Mouse (Mus musculus) midbrain, postnatal 0 days (tissue): Measurements from ENCODE around the gene Sptssb. TPM values are rescaled to one million over a fixed set of nuclear protein-coding genes. Genes with fewer than 3 reads are reported as not detected.

Experiments
- ATAC-seq: fragments of 200-750 bp; cut with Nextera tagmentation; 2 replicates; pipeline ENCODE4 v1.8.0; 2017; ENCODE audit warnings: moderate number of reproducible peaks, mild to moderate bottlenecking, moderate TSS enrichment, moderate library complexity; ENCODE audit not compliant: low FRiP score
- DNase-seq: peaks from one replicate; pipeline ENCODE4 v3.0.0-alpha.2; 2015; ENCODE audit warnings: low spot score
- H3K27ac ChIP-seq: fragments of 300-500 bp; sonication (generic); 2 replicates; pipeline ENCODE4 v1.5.1; 2014; ENCODE audit warnings: low read depth, mild to moderate bottlenecking, low read length, mixed read lengths
- H3K27me3 ChIP-seq: fragments of 300-500 bp; sonication (generic); 2 replicates; pipeline ENCODE4 v1.6.1; 2014; ENCODE audit warnings: low read length, control low read depth, mixed read lengths; ENCODE audit not compliant: insufficient read depth
- H3K36me3 ChIP-seq: fragments of 300-500 bp; sonication (generic); 2 replicates; pipeline ENCODE4 v1.6.1; 2014; ENCODE audit warnings: low read length, control low read depth, mixed read lengths; ENCODE audit not compliant: insufficient read depth
- H3K4me1 ChIP-seq: fragments of 300-500 bp; sonication (generic); 2 replicates; pipeline ENCODE4 v1.6.1; 2014; ENCODE audit warnings: mild to moderate bottlenecking, control low read depth, antibody characterized with exemption, low read length, mixed read lengths; ENCODE audit not compliant: insufficient read depth
- H3K4me2 ChIP-seq: fragments of 300-500 bp; sonication (generic); 2 replicates; pipeline ENCODE4 v1.6.1; 2014; ENCODE audit warnings: low read depth, mild to moderate bottlenecking, low read length, mixed read lengths; ENCODE audit not compliant: poor library complexity, severe bottlenecking
- H3K4me3 ChIP-seq: fragments of 300-500 bp; sonication (generic); 2 replicates; pipeline ENCODE4 v1.5.1; 2014; ENCODE audit warnings: low read depth, mild to moderate bottlenecking, low read length, moderate library complexity
- H3K9ac ChIP-seq: fragments of 300-500 bp; sonication (generic); replicated peaks from 2 replicates; pipeline ENCODE4 v1.6.1; 2014; ENCODE audit warnings: mild to moderate bottlenecking, low read length, moderate library complexity, mixed read lengths; ENCODE audit not compliant: poor library complexity, severe bottlenecking
- H3K9me3 ChIP-seq: fragments of 300-500 bp; sonication (generic); 2 replicates; pipeline ENCODE4 v1.6.1; 2016; ENCODE audit warnings: low read length, control low read depth
- CTCF ChIP-seq: IDR thresholded peaks from 2 replicates; pipeline ENCODE4 v1.5.1; 2016; ENCODE audit warnings: antibody characterized with exemption, mild to moderate bottlenecking
- WGBS: fragments of 180-500 bp; shearing (Covaris S2); extraction: QIAGEN DNeasy Blood & Tissue Kit; methylation state at CpG from one replicate; pipeline ENCODE4 v1.1.7; 2014; 5-methylcytosine and 5-hydroxymethylcytosine counted together
- polyA plus RNA-seq: library from polyadenylated mRNA; unstranded; fragments of >200 nt; fragmentation: Nextera tagmentation; extraction: Ambion mirVana; gene quantifications from 2 replicates; pipeline ENCODE4 v1.2.1, GENCODE M21; 2015
- total RNA-seq: library from RNA; depleted of rRNA; stranded (reverse); fragments of >200 nt; gene quantifications from 2 replicates; pipeline ENCODE4 v1.2.3, GENCODE M21; 2014

Sptssb gene
- total and polyA plus RNA-seq, 2 experiments from 2014 or later = 1.3 to 3.2 TPM

DNA sequence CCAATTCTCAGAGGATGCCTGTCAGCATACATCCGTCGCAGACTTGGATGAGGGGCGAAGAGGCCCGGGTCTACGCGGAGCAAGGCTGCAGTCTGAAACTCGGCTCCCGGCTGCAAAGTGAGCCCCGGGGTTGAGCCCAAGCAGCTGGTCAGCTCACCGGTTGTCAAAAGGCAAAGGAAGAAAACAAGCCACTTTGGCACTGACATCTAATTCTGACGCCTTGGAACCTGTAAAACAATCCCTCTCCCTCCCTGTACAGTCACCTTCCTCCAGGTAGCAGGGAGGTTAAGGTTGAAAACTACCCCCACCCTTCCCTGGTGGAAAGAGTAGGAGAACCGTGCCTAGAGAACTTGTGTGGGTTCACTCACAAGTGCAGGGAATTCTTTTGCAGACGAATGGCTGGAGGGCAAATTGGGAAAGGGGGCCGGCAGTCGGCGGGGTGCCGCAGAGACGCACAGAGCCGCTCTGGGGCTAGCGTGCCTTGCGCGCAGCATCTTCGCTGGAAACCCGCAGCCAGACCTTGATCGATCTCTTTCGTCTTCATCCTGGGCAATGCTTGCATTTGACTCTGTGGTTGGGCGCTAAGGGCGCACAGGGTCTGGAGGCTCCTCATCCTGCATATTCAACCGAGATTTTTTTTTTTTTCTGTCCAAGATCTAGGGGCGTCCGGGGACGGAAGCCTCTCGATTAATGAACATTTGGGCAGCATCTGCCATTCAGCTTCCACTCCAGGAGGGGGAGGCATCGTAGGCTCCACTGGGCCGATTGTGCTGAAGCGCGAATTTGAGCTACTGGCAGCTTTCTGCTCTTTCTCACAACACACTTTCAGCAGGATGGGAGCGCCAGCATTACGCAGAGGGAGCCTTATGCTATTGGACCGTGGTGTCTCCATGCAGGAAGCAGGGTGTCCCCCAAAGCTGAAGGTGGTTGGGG, 1.1 kb upstream of the Sptssb start:
- Histone ChIP-seq H3K4me3 (peak overlapping the region; percentile 57), H3K9ac (peak overlapping the region; percentile 48), H3K27ac (peak overlapping the region; percentile 62), H3K27me3 (no peaks in the 10 kb centered on the region), H3K36me3 (no peaks in the 10 kb centered on the region), H3K4me2 (peak overlapping the region; percentile 93), H3K9me3 (no peaks in the 10 kb centered on the region), H3K4me1 (no peaks in the 10 kb centered on the region)
- ATAC-seq (peak; percentile 81), DNase-seq (peak; percentile 84)
- peak; percentile 66 for TF ChIP-seq CTCF
- WGBS = under 1% methylated on average over 40 of the region's 40 CpGs

DNA sequence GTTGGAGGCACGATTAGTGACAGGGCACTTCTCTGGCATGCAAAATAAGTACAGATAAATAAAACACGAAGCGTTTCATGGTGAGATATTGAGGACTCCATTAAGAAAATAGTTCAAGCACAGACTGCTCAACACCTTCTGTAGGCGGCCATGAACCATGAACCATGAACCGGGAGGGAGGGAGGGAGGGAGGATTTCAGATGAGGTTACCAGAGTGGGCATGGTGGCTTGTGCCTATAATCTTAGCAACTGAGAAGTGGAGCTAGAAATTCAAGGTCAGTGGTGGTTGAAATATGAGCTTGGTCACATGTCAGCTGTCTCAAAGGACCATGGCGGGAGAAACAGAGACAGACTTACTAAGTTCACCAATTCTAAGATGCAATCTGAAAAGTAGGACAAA, 20.3 kb downstream of the Sptssb start:
- Histone ChIP-seq H3K27me3 (no peaks in the 10 kb centered on the region), H3K4me2 (no peak overlapping the region), H3K36me3 (no peaks in the 10 kb centered on the region), H3K9me3 (no peaks in the 10 kb centered on the region), H3K9ac (no peak overlapping the region), H3K4me3 (no peak overlapping the region), H3K4me1 (no peaks in the 10 kb centered on the region), H3K27ac (no peak overlapping the region)
- 88% methylated on average over 6 of the region's 6 CpGs for WGBS
- TF ChIP-seq CTCF = no peak
- no peak for ATAC-seq
- no peak for DNase-seq

DNA sequence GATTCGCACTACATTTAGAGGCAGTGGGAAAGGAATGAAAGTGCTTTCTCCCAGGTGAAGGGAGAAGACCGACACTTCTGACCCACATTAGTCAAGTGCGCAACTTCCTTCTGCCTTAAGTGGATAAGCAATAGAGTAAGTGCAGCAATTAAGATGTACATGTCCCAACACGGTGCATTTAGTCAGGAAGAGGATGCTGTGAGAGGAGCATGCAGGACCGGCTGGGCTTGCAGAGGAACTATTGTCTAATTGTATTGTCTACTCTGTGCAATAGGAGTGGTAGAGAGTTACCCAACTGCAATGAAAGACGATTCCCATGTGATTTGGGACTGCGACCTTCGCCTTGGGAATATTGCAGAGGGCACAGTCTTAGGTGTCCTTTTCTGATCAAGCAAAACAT, 30.2 kb downstream of the Sptssb start:
- TF ChIP-seq CTCF = no peak
- H3K9me3 ChIP-seq = no peaks in the 10 kb centered on the region
- no peak overlapping the region for H3K4me3 ChIP-seq
- H3K4me2 ChIP-seq = no peak overlapping the region
- 85% methylated on average over 8 of the region's 8 CpGs for WGBS
- H3K27me3 ChIP-seq = no peaks in the 10 kb centered on the region
- no peaks in the 10 kb centered on the region for H3K36me3 ChIP-seq
- no peaks in the 10 kb centered on the region for H3K4me1 ChIP-seq
- DNase-seq (no peak), ATAC-seq (no peak)
- no peak overlapping the region for H3K9ac ChIP-seq
- H3K27ac ChIP-seq = no peak overlapping the region

DNA sequence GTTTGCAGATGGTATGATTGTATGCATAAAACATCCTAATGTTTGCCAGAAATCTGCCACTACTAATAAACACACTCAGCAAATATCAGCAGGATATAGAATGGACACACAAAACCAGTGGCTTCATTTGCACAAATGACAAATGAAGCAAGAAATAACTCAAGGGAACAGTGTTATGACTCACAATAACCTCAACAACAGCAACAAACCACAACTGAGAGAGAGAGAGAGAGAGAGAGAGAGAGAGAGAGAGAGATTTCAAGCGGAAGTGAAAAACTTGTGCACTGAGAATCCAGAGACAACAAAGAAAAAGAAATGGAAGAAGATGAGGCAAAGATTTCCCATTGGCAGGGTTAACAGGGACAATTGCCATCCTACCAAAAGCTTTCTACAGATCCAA, 35.2 kb downstream of the Sptssb start:
- H3K4me1 ChIP-seq = no peaks in the 10 kb centered on the region
- DNase-seq (no peak), ATAC-seq (no peak)
- H3K27ac ChIP-seq = no peak overlapping the region
- no peak overlapping the region for H3K9ac ChIP-seq
- no peaks in the 10 kb centered on the region for H3K9me3 ChIP-seq
- no peaks in the 10 kb centered on the region for H3K36me3 ChIP-seq
- H3K27me3 ChIP-seq = no peaks in the 10 kb centered on the region
- no peak overlapping the region for H3K4me3 ChIP-seq
- 82% methylated on average over 1 of the region's 1 CpGs for WGBS
- TF ChIP-seq CTCF = no peak
- no peak overlapping the region for H3K4me2 ChIP-seq

DNA sequence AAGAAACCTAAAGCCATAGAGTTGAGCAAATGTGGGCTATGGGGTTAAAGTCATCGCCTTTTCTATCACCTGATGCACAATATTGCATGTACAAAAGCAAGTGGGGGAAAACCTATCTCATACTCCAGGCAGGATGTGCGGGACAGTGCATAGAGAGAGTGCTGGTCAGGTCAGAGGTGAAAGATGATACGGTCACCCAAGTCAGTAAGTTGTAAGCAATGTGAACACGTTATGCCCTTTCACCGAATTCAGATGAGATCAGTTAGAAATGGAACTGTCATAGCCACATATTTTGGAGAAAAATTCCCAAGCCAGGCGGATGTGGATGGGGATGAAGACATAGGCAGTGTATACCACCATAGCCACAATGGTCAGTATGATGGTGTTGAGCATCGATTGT, 39.1 kb downstream of the Sptssb start:
- no peak for DNase-seq
- Histone ChIP-seq H3K27ac (no peak overlapping the region), H3K4me3 (no peak overlapping the region), H3K9me3 (no peaks in the 10 kb centered on the region), H3K36me3 (no peaks in the 10 kb centered on the region), H3K4me2 (no peak overlapping the region), H3K27me3 (no peaks in the 10 kb centered on the region), H3K4me1 (no peaks in the 10 kb centered on the region), H3K9ac (no peak overlapping the region)
- ATAC-seq = no peak
- 87% methylated on average over 7 of the region's 7 CpGs for WGBS
- TF ChIP-seq CTCF = no peak

DNA sequence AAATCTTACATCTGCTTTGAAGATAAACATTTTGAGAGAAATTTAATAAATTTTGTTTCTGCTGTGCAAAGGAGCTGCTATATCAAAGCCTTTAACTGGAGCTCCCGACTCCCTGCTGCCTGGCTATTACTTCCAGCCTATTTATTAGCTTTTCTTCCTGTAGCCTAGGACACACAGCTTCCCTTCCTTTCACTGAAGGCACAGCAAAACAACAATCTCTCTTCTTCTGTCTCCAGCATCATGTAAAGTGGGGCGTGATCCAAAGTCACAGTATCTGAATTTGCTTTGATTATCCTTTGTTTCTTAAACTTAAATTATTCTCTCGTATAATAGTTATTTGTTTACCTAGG, 39.9 kb downstream of the Sptssb start:
- H3K9me3 ChIP-seq = no peaks in the 10 kb centered on the region
- 44% methylated on average over 3 of the region's 3 CpGs for WGBS
- H3K27ac ChIP-seq = no peak overlapping the region

More for the DNA sequence above, 39.9 kb downstream of the Sptssb start:
- Histone ChIP-seq H3K9ac (no peak overlapping the region), H3K4me1 (no peaks in the 10 kb centered on the region), H3K27me3 (no peaks in the 10 kb centered on the region), H3K4me2 (no peak overlapping the region), H3K4me3 (no peak overlapping the region), H3K36me3 (no peaks in the 10 kb centered on the region)
- DNase-seq (peak; percentile 55), ATAC-seq (no peak)
- no peak for TF ChIP-seq CTCF
